Mouse (Mus musculus) cerebellum, adult 2 months (tissue): ENCODE data around the gene Cyp20a1.

ENCODE experiments used
- CTCF ChIP-seq: fragments of 200-500 bp; IDR thresholded peaks from 2 replicates; pipeline ENCODE4 v1.5.1; 2011; ENCODE audit warnings: low read depth, mild to moderate bottlenecking, control low read depth, low read length, moderate library complexity, borderline replicate concordance; ENCODE audit not compliant: insufficient read depth
- POLR2A ChIP-seq: fragments of 200-500 bp; IDR thresholded peaks from 2 replicates; pipeline ENCODE4 v1.6.1; 2011; ENCODE audit warnings: low read length, control low read depth, borderline replicate concordance; ENCODE audit not compliant: insufficient read depth

DNA sequence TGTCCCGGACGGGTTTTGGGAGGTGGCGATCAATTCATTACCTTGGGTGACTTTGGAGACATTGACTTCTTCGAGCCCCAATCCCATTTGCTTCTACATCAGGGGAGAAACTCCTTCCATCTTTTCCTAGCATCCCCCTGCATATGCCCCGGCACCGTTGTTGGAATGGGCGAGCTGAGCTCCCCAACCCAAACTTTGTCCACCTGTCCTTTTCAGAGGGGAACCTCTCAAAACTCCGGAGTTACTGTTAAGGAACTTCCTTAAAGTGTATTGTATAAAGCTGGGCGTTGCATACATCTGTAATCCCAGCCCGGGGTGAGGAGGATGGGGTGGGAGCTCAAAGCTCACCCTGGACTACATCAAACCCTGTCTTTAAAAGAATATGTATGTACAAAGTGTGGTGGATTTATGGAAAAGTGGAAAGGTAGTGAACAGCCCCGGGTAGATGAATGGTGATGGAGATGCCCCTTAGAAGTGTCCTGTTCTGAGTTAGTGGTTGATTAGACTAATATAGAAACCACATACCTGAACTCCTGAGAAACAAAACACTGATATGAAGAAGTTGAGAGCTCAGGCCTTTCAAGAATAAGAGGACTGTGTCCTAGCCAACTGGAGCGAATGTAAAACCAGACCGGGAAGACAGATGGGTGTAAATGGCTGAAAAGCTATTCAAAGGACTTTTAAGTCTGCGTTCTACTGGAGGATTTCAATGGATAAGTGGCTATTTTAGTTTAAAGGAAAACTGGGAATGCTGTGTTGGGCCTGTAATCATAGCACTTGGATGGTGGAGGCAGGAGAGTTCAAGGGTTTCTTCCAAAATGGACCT lies 720 bp downstream of the Cyp20a1 start:
- no peak for TF ChIP-seq CTCF
- TF ChIP-seq POLR2A, result no peak
